Mouse (Mus musculus) urinary bladder, postnatal 10 days (tissue): ENCODE measurements around the gene Plxna1.

Experiments used
- DNase-seq: peaks from one replicate; pipeline ENCODE4 v3.0.0; 2022; ENCODE audit warnings: low spot score

Plxna1 gene

GRCm38 (mm10) chr6:89362281-89363106 is at the start of gene Plxna1:
Plxna1 (minus strand) TSS chr6:89362620.
- no peak for DNase-seq

GRCm38 (mm10) chr6:89409041-89409440 is 46.6 kb upstream of the Plxna1 start:
- no peak for DNase-seq

- no peak for DNase-seq
These were observed 45.8 kb upstream of the Plxna1 start for GRCm38 (mm10) chr6:89408259-89408658.

- DNase-seq = no peak
These were observed 44.9 kb upstream of the Plxna1 start for GRCm38 (mm10) chr6:89407247-89407889.

- no peak for DNase-seq
These were observed 42.5 kb upstream of the Plxna1 start for GRCm38 (mm10) chr6:89404964-89405363.

- DNase-seq = no peak
These were observed 41.1 kb upstream of the Plxna1 start for GRCm38 (mm10) chr6:89403257-89404225.

GRCm38 (mm10) chr6:89402406-89402805 is 40.0 kb upstream of the Plxna1 start:
- DNase-seq = no peak

GRCm38 (mm10) chr6:89399564-89399963 is 37.1 kb upstream of the Plxna1 start:
- DNase-seq = no peak

- no peak for DNase-seq
These were observed 35.5 kb upstream of the Plxna1 start for GRCm38 (mm10) chr6:89397919-89398318.

GRCm38 (mm10) chr6:89393820-89394219 is 31.4 kb upstream of the Plxna1 start:
- no peak for DNase-seq

GRCm38 (mm10) chr6:89392213-89392612 is 29.8 kb upstream of the Plxna1 start:
- no peak for DNase-seq

- DNase-seq = no peak
These were observed 27.4 kb upstream of the Plxna1 start for GRCm38 (mm10) chr6:89389771-89390170.

- DNase-seq = no peak
These were observed 24.5 kb upstream of the Plxna1 start for GRCm38 (mm10) chr6:89386956-89387355.

GRCm38 (mm10) chr6:89384699-89385098 is 22.3 kb upstream of the Plxna1 start:
- no peak for DNase-seq

- no peak for DNase-seq
These were observed 19.4 kb upstream of the Plxna1 start for GRCm38 (mm10) chr6:89381851-89382250.

GRCm38 (mm10) chr6:89381172-89381571 is 18.8 kb upstream of the Plxna1 start:
- no peak for DNase-seq

GRCm38 (mm10) chr6:89380751-89381150 is 18.3 kb upstream of the Plxna1 start:
- no peak for DNase-seq

- no peak for DNase-seq
These were observed 15.8 kb upstream of the Plxna1 start for GRCm38 (mm10) chr6:89378264-89378663.

- no peak for DNase-seq
These were observed 6.4 kb upstream of the Plxna1 start for GRCm38 (mm10) chr6:89368812-89369211.

- no peak for DNase-seq
These were observed 1.9 kb upstream of the Plxna1 start for GRCm38 (mm10) chr6:89364342-89364741.

GRCm38 (mm10) chr6:89363107-89363451 is 659 bp upstream of the Plxna1 start:
- no peak for DNase-seq
